Mouse (Mus musculus) neural tube, embryonic 11.5 days (tissue): Measurements from ENCODE around the gene Lifr. TPM values are rescaled to one million over a fixed set of nuclear protein-coding genes. Genes with fewer than 3 reads are reported as not detected.
A peak's percentile ranks its signal among the peaks of the same experiment; 100 is the strongest.

Experiments used
- ATAC-seq: fragments of 200-750 bp; cut with Nextera tagmentation; 2 replicates; pipeline ENCODE4 v1.8.0; 2017; ENCODE audit warnings: moderate number of reproducible peaks, mild to moderate bottlenecking, moderate TSS enrichment, moderate library complexity; ENCODE audit not compliant: insufficient read depth, low FRiP score, low TSS enrichment
- DNase-seq: peaks from one replicate; pipeline ENCODE4 v3.0.0-alpha.2; 2015; ENCODE audit warnings: low spot score
- H3K27ac ChIP-seq: fragments of 300-500 bp; sonication (generic); 2 replicates; pipeline ENCODE4 v1.5.1; 2014; ENCODE audit warnings: low read depth, mild to moderate bottlenecking, low read length
- H3K27me3 ChIP-seq: fragments of 300-500 bp; sonication (generic); 2 replicates; pipeline ENCODE4 v1.6.1; 2014; ENCODE audit warnings: mild to moderate bottlenecking, low read length, mixed read lengths; ENCODE audit not compliant: control insufficient read depth, insufficient read depth
- H3K36me3 ChIP-seq: fragments of 300-500 bp; sonication (generic); 2 replicates; pipeline ENCODE4 v1.6.1; 2014; ENCODE audit warnings: mild to moderate bottlenecking, low read length, moderate library complexity, mixed read lengths; ENCODE audit not compliant: control insufficient read depth, insufficient read depth
- H3K4me1 ChIP-seq: fragments of 300-500 bp; sonication (generic); 2 replicates; pipeline ENCODE4 v1.6.1; 2014; ENCODE audit warnings: low read length, mixed read lengths; ENCODE audit not compliant: control insufficient read depth, insufficient read depth
- H3K4me2 ChIP-seq: fragments of 300-500 bp; sonication (generic); 2 replicates; pipeline ENCODE4 v1.6.1; 2014; ENCODE audit warnings: low read depth, mild to moderate bottlenecking, moderate library complexity
- H3K4me3 ChIP-seq: fragments of 300-500 bp; sonication (generic); 2 replicates; pipeline ENCODE4 v1.5.1; 2014; ENCODE audit warnings: low read depth, low read length
- H3K9ac ChIP-seq: fragments of 300-500 bp; sonication (generic); 2 replicates; pipeline ENCODE4 v1.6.1; 2014; ENCODE audit warnings: mild to moderate bottlenecking, low read length
- H3K9me3 ChIP-seq: fragments of 300-500 bp; sonication (generic); 2 replicates; pipeline ENCODE4 v1.6.1; 2016; ENCODE audit warnings: low read length; ENCODE audit not compliant: control insufficient read depth
- WGBS: fragments of 180-500 bp; shearing (Covaris S2); extraction: QIAGEN DNeasy Blood & Tissue Kit; methylation state at CpG from one replicate; pipeline ENCODE4 v1.1.7; 2014; 5-methylcytosine and 5-hydroxymethylcytosine counted together
- polyA plus RNA-seq: library from polyadenylated mRNA; unstranded; fragments of >200 nt; fragmentation: Nextera tagmentation; extraction: Ambion mirVana; gene quantifications from 2 replicates; pipeline ENCODE4 v1.2.1, GENCODE M21; 2014

The Lifr gene
- polyA plus RNA-seq, 1 experiment from 2014 or later = 29.7 TPM

DNA sequence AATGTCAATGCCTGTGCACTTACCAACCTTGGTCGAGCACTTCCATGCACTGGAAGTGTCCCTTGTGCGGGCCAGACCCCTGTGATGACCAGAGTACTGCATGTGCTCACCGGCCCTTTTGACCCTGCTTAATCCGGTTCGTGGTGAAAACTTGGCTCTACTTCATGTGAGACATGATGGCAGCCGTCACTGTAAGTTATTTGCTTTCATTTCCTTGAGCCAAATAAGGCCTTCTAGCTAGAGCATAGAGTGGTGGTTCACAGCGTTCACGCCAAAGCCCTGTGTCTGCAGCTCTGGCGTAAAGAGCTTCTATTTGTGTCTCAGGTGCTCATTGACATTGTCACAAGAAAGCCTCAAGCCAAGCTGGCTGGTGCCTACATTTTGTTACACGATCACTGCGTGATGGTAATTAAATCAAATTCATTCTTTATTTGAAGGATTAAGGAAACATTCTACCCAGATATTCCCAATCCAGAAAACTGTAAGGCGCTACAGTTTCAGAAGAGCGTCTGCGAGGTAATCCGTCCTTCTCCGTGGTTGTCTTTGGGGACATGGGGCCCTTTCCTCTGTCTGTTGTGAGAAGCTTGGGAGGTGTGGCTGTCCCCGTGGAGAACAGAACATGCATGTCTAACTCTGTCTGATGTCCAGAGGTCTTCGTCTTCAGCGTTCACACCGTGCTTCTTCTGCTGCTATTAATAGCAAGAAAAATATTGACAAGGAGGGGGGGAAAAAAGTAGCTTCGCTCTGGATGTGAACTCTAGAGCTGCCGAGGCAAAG, 99.5 kb downstream of the Lifr start:
- no peak for ATAC-seq
- H3K4me3 ChIP-seq = no peak overlapping the region
- H3K4me2 ChIP-seq = no peak overlapping the region
- no peak for DNase-seq
- H3K4me1 ChIP-seq = peaks cover 14% of the 10 kb centered on the region; the same call in 1 of the 2 replicates
- H3K36me3 ChIP-seq = peaks cover 6% of the 10 kb centered on the region; the same call in 1 of the 2 replicates
- no peak overlapping the region for H3K27ac ChIP-seq
- no peaks in the 10 kb centered on the region for H3K9me3 ChIP-seq
- 87% methylated on average over 22 of the region's 22 CpGs for WGBS
- H3K9ac ChIP-seq = no peak overlapping the region
- no peaks in the 10 kb centered on the region for H3K27me3 ChIP-seq

DNA sequence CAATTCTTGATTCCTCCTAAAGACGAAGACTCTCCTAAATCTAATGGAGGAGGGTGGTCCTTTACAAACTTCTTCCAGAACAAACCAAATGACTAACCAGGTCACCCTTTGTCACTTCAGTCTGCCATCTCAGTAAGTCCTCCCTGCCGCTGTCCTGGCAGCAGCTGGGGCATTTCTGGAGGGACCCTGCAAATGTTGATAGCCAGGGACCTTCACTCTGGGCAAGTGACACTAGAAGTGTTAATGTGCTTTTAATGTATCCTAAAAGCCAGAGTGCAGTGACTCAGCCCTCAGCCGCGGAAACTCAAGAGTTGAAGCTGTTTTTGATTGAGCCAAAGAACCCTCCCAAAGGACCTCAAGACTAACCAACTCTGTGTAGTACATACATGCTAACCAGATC, 100.7 kb downstream of the Lifr start:
- Histone ChIP-seq H3K4me1 (peaks cover 14% of the 10 kb centered on the region; the same call in 1 of the 2 replicates), H3K4me3 (no peak overlapping the region), H3K9ac (no peak overlapping the region), H3K27me3 (no peaks in the 10 kb centered on the region), H3K27ac (no peak overlapping the region), H3K4me2 (no peak overlapping the region), H3K9me3 (no peaks in the 10 kb centered on the region), H3K36me3 (peaks cover 4% of the 10 kb centered on the region; the same call in 1 of the 2 replicates)
- 82% methylated on average over 4 of the region's 4 CpGs for WGBS
- ATAC-seq = no peak
- no peak for DNase-seq

DNA sequence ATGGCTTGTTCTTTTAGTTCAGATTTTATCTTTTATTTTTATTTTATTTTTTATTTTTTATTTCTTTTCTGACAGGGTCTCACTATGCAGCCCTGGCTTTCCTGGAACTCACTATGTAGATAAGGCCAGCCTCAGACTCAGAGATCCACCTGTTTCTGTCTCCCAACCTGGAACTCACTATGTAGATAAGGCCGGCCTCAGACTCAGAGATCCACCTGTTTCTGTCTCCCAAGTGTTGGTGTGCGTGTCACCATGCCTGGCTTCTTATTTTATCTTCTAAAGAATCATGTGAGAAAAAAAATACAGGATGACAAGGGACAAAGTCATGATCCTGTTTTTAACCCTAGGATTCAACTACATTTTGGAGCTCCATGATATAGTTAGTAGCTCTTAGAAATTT, 102.2 kb downstream of the Lifr start:
- Histone ChIP-seq H3K9me3 (no peaks in the 10 kb centered on the region), H3K27me3 (no peaks in the 10 kb centered on the region), H3K27ac (no peak overlapping the region), H3K9ac (no peak overlapping the region), H3K4me1 (peaks cover 19% of the 10 kb centered on the region), H3K4me3 (no peak overlapping the region), H3K36me3 (peaks cover 3% of the 10 kb centered on the region; the same call in 1 of the 2 replicates), H3K4me2 (no peak overlapping the region)
- 99% methylated on average over 2 of the region's 2 CpGs for WGBS
- no peak for DNase-seq
- no peak for ATAC-seq

DNA sequence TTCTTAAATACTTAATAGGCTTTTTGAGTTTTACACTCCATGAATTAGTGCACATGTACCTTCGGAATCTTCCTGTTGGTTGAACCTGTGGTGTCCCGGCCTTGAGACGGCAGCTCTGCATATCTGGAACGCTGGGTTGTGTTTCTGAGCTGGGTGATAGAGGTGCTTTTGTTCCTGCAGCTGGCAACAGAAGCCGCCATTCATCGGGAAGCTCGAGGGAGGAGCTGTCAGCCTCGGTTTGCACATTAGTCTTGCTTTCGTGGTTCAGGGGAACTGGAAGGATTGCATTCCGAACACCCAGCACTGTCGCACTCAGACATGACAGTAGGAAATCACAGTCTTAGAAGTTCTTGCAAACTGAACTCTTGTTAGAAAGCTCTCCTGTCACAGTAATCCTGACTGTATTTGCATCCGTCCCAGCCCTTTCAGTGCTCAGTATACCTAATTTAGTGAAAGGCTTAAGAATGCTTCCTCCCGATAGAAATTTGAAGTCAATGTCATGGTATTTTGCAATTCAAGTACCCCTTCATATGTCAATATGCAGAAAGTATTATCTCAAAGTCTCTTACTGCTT, 103.8 kb downstream of the Lifr start:
- Histone ChIP-seq H3K27me3 (no peaks in the 10 kb centered on the region), H3K4me3 (no peak overlapping the region), H3K4me1 (peaks cover 22% of the 10 kb centered on the region), H3K4me2 (no peak overlapping the region), H3K27ac (peak overlapping the region; percentile 88), H3K9me3 (no peaks in the 10 kb centered on the region), H3K9ac (no peak overlapping the region), H3K36me3 (peaks cover 3% of the 10 kb centered on the region; the same call in 1 of the 2 replicates)
- 16% methylated on average over 13 of the region's 13 CpGs for WGBS
- ATAC-seq (peak; percentile 60), DNase-seq (peak; percentile 80)

DNA sequence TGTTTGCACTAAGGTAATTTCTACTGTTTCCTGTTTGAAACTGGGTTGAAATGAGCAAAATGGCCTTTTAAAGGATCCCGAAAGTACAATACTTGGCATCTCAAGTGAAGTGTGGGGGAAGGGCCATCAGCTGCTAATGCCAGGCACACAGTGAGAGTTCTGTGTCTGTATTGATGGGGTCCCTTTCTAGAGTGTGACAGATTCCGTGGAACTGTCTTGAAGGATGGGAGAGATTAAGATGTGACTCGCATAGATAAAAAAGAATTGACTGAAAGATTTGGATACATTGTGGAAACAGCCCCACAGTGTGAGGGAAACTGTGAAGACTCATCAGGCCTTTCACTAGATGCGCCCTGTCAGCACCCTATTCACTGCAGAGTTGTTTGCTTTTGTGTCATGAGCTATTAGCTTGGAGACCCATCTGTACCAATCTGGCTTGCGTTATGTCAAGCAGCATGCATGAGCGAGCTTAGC, 104.4 kb downstream of the Lifr start:
- Histone ChIP-seq H3K27me3 (no peaks in the 10 kb centered on the region), H3K9me3 (no peaks in the 10 kb centered on the region), H3K36me3 (peaks cover 3% of the 10 kb centered on the region; the same call in 1 of the 2 replicates), H3K27ac (peak overlapping the region; percentile 88), H3K4me1 (peaks cover 22% of the 10 kb centered on the region), H3K9ac (no peak overlapping the region), H3K4me2 (no peak overlapping the region), H3K4me3 (no peak overlapping the region)
- WGBS = 29% methylated on average over 6 of the region's 6 CpGs
- DNase-seq (peak; percentile 61), ATAC-seq (peak; percentile 84)

DNA sequence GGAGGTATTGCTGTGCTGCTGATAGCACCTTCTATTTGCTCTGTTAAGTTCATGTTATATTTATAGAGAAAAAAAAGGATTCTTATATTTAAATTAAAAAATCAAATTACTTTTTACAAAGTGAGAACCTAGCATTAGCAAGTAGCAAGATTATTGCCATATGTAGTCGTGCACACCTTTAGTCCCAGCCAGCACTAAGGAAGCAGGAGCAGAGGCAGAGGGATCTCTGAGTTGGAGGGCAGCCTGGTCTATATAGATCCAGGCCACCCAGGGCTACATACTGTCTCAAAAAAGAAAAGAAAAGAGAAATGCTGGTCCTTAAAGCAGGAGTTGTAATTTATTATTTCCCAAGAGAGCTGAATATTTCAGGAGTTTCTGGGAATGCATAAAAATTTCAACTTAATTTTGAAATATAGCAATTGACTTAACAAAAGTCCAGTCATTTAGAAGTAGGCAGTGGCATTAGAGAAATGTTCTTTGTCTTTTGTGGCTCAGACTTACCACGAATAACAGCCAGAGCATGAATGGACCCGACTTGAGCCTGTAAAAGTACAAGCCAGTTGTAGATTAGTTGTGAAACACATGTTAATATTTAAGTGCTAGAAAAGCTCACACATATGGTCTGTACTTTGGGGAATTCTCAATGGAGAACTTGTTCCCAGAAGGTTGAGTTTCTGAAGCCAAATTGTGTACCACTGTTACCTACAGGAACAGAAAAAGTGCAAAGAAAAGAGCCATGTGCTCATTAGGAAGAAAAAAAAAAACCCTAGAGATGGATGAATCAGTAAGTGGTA, 107.4 kb downstream of the Lifr start:
- DNase-seq (no peak), ATAC-seq (no peak)
- no peak overlapping the region for H3K4me2 ChIP-seq
- WGBS = 53% methylated on average over 3 of the region's 3 CpGs
- 0 out of 2 replicates have a peak overlapping the region, but pooled peaks have one; percentile 7 for H3K27ac ChIP-seq
- H3K4me1 ChIP-seq = peaks cover 26% of the 10 kb centered on the region
- H3K4me3 ChIP-seq = no peak overlapping the region
- H3K27me3 ChIP-seq = no peaks in the 10 kb centered on the region
- no peak overlapping the region for H3K9ac ChIP-seq
- H3K36me3 ChIP-seq = no peaks in the 10 kb centered on the region
- no peaks in the 10 kb centered on the region for H3K9me3 ChIP-seq

DNA sequence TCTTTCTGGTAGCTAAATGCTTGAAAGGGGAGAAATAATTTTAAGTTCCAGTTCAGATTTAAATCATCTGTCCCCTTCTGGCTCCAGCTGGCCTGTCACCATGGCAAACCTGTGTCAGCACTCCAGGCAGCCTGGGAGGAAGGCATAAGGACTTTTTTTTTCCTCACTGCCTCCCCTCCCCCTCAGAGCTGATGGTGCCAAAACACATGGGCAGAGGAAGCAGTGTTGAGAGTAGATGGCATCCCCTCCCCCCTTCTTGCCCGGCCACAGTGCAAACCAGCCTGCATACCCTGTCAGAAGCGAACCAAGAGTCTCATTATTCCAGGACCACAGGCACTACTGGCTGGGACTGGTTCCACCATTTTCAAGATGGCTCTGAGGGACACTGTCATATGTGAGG, 108.4 kb downstream of the Lifr start:
- Histone ChIP-seq H3K9ac (no peak overlapping the region), H3K36me3 (no peaks in the 10 kb centered on the region), H3K4me3 (no peak overlapping the region), H3K9me3 (no peaks in the 10 kb centered on the region), H3K27me3 (no peaks in the 10 kb centered on the region), H3K4me1 (peaks cover 23% of the 10 kb centered on the region), H3K27ac (no peak overlapping the region), H3K4me2 (no peak overlapping the region)
- DNase-seq = peak; percentile 61
- ATAC-seq = peak; percentile 28
- WGBS = 40% methylated on average over 2 of the region's 2 CpGs

DNA sequence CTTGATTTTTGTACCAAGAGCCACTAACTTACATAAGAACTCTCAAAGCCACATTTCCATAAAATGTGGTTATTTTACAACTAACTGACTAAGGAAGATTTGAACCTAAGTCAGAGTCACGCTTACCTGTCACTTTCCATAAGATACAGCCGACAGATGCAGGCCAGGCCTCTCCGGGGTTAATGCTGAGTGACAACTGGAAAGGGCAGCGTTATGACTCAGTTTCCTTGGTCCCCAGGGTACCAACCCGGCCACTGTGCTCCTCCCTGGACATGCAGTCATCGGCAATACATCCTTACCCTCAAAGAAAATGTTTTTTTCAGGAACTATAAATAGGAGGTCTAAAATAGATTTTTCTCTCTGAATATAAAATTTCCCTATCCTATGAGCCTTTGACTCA, 109.9 kb downstream of the Lifr start:
- 66% methylated on average over 6 of the region's 6 CpGs for WGBS
- H3K27me3 ChIP-seq = no peaks in the 10 kb centered on the region
- H3K4me3 ChIP-seq = no peak overlapping the region
- no peak for DNase-seq
- no peak overlapping the region for H3K9ac ChIP-seq
- H3K9me3 ChIP-seq = no peaks in the 10 kb centered on the region
- no peak for ATAC-seq
- no peak overlapping the region for H3K4me2 ChIP-seq
- H3K36me3 ChIP-seq = no peaks in the 10 kb centered on the region
- H3K4me1 ChIP-seq = peaks cover 21% of the 10 kb centered on the region
- no peak overlapping the region for H3K27ac ChIP-seq
